Mouse (Mus musculus): ENCODE measurements around the gene Tesc.

Gene Tesc

GRCm38 (mm10) chr5:118105536-118105935 lies 78.0 kb downstream of the Tesc start:
- DNase-seq (ENCODE audit: low spot score in 2 of 2), result no peak

- DNase-seq (ENCODE audit: low spot score in 2 of 2), result no peak
These were observed 79.1 kb downstream of the Tesc start for GRCm38 (mm10) chr5:118106667-118107066.

GRCm38 (mm10) chr5:118108124-118108793 lies 80.7 kb downstream of the Tesc start:
- no peak for DNase-seq (ENCODE audit: low spot score in 2 of 2)

GRCm38 (mm10) chr5:118108794-118109440 lies 81.4 kb downstream of the Tesc start:
- no peak for DNase-seq (ENCODE audit: low spot score in 2 of 2)
